Mouse (Mus musculus) heart, embryonic 13.5 days (tissue): ENCODE measurements at regions not wholly inside any gene's neighbourhood (a gene's known extent, or its start where the extent isn't known, plus 50 kb on each side); places are given as distances from the start of the nearest gene placed in this dataset.
A peak's percentile ranks its signal among the peaks of the same experiment; 100 is the strongest.

Source experiments
- ATAC-seq: fragments of 200-750 bp; cut with Nextera tagmentation; 2 replicates; pipeline ENCODE4 v1.8.0; 2017; ENCODE audit warnings: moderate TSS enrichment; ENCODE audit not compliant: insufficient number of reproducible peaks, low FRiP score, low TSS enrichment; ENCODE audit errors: extremely low read depth
- H3K27ac ChIP-seq: fragments of 300-500 bp; sonication (generic); replicated peaks from 2 replicates; pipeline ENCODE4 v1.5.1; 2015; ENCODE audit warnings: moderate library complexity, mild to moderate bottlenecking, inconsistent platforms
- H3K27me3 ChIP-seq: fragments of 300-500 bp; sonication (generic); replicated peaks from 2 replicates; pipeline ENCODE4 v1.6.1; 2015; ENCODE audit warnings: mild to moderate bottlenecking, inconsistent platforms
- H3K36me3 ChIP-seq: fragments of 300-500 bp; sonication (generic); 2 replicates; pipeline ENCODE4 v1.6.1; 2015; ENCODE audit warnings: mild to moderate bottlenecking, inconsistent platforms
- H3K4me1 ChIP-seq: fragments of 300-500 bp; sonication (generic); 2 replicates; pipeline ENCODE4 v1.6.1; 2015; ENCODE audit warnings: inconsistent platforms
- H3K4me2 ChIP-seq: fragments of 300-500 bp; sonication (generic); 2 replicates; pipeline ENCODE4 v1.6.1; 2015; ENCODE audit warnings: inconsistent platforms, mild to moderate bottlenecking, moderate library complexity
- H3K4me3 ChIP-seq: fragments of 300-500 bp; sonication (generic); 2 replicates; pipeline ENCODE4 v1.5.1; 2015; ENCODE audit warnings: moderate library complexity, mild to moderate bottlenecking, inconsistent platforms
- H3K9ac ChIP-seq: fragments of 300-500 bp; sonication (generic); 2 replicates; pipeline ENCODE4 v1.6.1; 2015; ENCODE audit warnings: inconsistent platforms, mild to moderate bottlenecking, moderate library complexity
- H3K9me3 ChIP-seq: fragments of 300-500 bp; sonication (generic); 2 replicates; pipeline ENCODE4 v1.6.1; 2016; ENCODE audit warnings: inconsistent platforms
- WGBS: fragments of 180-500 bp; shearing (Covaris S2); methylation state at CpG from one replicate; pipeline ENCODE4 v1.1.7; 2015; ENCODE audit warnings: mixed read lengths; 5-methylcytosine and 5-hydroxymethylcytosine counted together

DNA sequence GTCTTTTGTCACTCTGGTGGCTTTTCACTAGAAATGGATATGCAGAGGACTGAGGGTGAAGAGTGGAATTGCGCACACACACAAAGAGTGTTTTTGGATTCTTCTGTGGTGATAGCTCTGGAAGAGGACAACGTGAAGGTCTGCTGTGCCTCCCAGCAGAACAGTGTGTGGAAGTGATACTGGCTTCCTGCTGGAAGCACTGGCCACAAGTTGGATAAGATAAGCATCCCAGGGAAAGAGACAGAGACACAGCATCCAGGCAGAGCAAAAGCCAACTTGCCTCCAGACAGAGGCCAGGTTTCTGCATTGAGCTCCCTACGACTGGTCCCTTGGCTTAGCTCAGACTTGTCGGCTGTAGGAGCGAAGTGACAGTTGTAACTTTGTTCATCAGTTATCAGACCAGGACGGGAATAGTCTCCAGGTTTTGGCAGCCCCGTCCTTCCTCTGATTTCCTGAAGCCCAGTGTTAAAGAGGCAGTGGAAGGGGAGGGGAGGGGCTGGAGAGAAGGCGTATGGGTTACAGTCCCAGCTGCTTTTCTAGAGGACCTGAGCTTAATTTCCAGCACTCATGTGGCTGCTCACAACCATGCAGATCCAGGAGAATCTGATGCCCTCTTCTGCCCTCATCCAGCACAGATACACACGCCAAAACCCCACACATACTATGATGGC is 89.2 kb downstream of the Tmem170b start:
- Histone ChIP-seq H3K4me3 (no peak overlapping the region), H3K27me3 (no peaks in the 10 kb centered on the region), H3K27ac (peak overlapping the region; percentile 71), H3K9me3 (no peaks in the 10 kb centered on the region), H3K9ac (no peak overlapping the region), H3K4me2 (no peak overlapping the region), H3K36me3 (no peaks in the 10 kb centered on the region), H3K4me1 (peaks cover 23% of the 10 kb centered on the region)
- ATAC-seq: 0 out of 2 replicates have a peak, but pooled peaks have one; percentile 26
- WGBS: 20% methylated on average over 9 of the region's 9 CpGs

DNA sequence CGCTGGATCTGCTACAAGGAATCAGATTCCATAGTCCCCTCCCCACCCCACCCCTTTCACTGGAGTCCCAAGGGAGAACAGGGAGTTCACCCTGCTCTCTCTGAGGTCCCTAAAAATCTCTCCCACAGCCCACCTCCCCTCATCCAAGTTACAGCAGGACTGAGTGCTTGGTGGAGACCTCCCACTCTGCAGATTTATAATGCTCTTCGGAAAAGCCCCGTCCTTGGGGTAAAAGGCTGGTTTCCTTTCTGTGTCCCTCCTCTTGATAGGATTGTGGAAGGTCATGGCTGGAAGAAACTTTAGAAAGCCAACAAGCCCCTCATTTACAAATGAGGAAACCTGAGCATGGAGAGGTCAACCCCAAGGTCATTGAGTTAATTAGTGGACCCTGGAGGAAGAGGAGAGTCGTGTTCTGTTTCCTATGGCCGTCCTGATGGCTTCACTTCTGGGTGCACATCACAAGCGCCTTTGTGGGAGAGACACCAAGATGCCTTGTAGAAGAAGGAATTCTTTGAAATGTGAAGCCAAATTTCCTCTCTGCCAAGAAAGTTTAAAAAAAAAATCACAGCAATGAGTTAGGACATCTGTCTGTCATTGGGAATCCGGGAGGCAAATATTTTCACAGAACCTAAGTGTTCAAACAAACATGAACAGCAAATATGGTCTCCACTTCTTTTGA is 91.2 kb downstream of the Tmem170b start:
- Histone ChIP-seq H3K27me3 (no peaks in the 10 kb centered on the region), H3K9me3 (no peaks in the 10 kb centered on the region), H3K27ac (0 out of 2 replicates have a peak overlapping the region, but pooled peaks have one; percentile 2), H3K4me2 (no peak overlapping the region), H3K4me1 (peaks cover 31% of the 10 kb centered on the region), H3K9ac (no peak overlapping the region), H3K4me3 (no peak overlapping the region), H3K36me3 (no peaks in the 10 kb centered on the region)
- no peak for ATAC-seq
- WGBS: 72% methylated on average over 7 of the region's 7 CpGs

DNA sequence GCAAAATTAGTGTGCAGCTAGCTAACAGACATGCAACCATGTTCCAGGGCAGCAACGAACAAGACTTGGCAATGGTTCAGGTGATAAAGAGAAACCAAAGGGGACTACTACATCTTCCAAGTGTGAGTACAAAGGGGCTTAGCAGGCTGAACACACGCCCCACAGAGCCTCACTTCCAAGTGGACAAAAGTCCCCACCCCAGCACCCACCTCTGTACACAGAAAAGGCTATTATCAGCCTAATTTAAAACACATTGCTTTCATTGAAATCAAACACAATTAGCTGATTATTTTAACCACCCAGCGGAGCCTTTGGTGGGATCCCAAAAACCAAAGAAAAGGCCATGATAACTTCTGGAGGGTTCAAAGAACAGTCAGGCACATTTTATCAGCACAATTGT is 95.6 kb downstream of the Tmem170b start:
- H3K4me3 ChIP-seq: no peak overlapping the region
- no peak for ATAC-seq
- H3K9ac ChIP-seq: no peak overlapping the region
- no peaks in the 10 kb centered on the region for H3K36me3 ChIP-seq
- H3K4me1 ChIP-seq: peaks cover 47% of the 10 kb centered on the region
- WGBS: 35% methylated on average over 3 of the region's 3 CpGs
- H3K4me2 ChIP-seq: no peak overlapping the region
- no peak overlapping the region for H3K27ac ChIP-seq
- no peaks in the 10 kb centered on the region for H3K9me3 ChIP-seq
- H3K27me3 ChIP-seq: no peaks in the 10 kb centered on the region

DNA sequence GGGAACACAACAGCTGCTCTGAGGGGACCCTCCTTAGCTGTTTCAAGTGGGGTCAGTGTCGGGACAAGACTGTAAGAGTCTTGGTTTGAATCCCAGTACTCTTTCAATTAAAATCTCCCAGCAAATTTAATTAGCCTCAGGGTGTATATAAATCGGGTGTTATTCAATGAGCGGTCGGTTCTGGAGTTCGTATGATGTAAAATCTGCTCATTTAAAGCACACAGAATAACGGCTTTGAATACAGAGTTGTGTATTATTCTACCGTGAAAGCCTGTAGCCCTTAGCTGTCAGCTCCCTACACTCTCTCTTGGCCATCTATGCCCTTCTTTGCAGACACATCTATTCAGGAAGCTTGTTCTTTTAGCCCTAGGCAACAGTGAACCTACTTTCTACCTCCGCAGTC is 96.1 kb downstream of the Tmem170b start:
- H3K27me3 ChIP-seq: no peaks in the 10 kb centered on the region
- H3K9ac ChIP-seq: no peak overlapping the region
- WGBS: 82% methylated on average over 8 of the region's 8 CpGs
- H3K4me1 ChIP-seq: peaks cover 47% of the 10 kb centered on the region
- no peak for ATAC-seq
- H3K9me3 ChIP-seq: no peaks in the 10 kb centered on the region
- H3K4me2 ChIP-seq: no peak overlapping the region
- H3K4me3 ChIP-seq: no peak overlapping the region
- no peak overlapping the region for H3K27ac ChIP-seq
- no peaks in the 10 kb centered on the region for H3K36me3 ChIP-seq

DNA sequence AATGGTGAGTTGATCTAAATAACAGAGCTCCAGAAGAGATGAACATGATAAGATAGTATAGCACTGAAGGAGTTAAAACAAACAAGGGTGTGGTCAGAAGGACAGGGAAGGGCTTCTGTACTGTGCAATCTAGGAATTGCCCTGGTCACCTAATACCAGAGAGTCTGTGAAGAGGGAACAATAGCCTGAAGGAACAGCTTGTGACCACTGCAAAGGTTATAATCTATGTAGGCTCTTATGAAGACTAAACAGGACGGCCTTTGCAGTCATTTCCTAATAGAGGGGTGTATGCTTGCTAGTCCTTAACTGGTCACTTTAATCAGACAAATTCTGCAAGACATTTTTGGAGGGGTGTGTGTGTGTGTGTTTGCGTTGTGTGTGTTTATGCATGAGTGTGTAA is 97.5 kb downstream of the Tmem170b start:
- WGBS: 49% methylated on average over 2 of the region's 2 CpGs
- H3K36me3 ChIP-seq: no peaks in the 10 kb centered on the region
- ATAC-seq: no peak

DNA sequence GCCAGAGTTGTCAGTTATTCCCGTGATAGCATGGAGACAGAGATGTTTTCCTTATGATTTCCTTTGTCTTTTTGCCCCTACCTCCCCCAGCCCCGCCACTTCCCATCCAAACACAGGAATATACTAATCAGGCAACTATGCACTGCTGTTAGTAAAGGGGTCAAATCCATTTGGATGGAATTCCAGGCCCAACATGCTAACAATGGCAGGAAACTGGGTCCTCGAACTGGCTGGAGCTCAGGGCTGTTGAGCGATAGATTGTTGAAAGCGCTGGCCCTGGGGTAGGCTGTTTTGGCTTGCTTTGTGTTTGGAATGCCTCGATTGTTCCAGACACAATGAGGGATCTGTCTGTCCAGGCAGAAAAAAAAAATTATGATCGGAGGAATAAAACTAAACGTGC is 97.9 kb downstream of the Tmem170b start:
- H3K4me2 ChIP-seq: no peak overlapping the region
- H3K4me3 ChIP-seq: no peak overlapping the region
- H3K9me3 ChIP-seq: no peaks in the 10 kb centered on the region
- ATAC-seq: no peak
- no peaks in the 10 kb centered on the region for H3K36me3 ChIP-seq
- no peak overlapping the region for H3K9ac ChIP-seq
- peak overlapping the region; percentile 79 for H3K27ac ChIP-seq
- no peaks in the 10 kb centered on the region for H3K27me3 ChIP-seq
- peaks cover 63% of the 10 kb centered on the region for H3K4me1 ChIP-seq
- WGBS: 51% methylated on average over 8 of the region's 8 CpGs

More for the DNA sequence above, 97.5 kb downstream of the Tmem170b start:
- no peak overlapping the region for H3K4me2 ChIP-seq
- peak overlapping the region; percentile 13; the same call in 1 of the 2 replicates for H3K9ac ChIP-seq
- H3K27me3 ChIP-seq: no peaks in the 10 kb centered on the region
- no peak overlapping the region for H3K4me3 ChIP-seq
- H3K9me3 ChIP-seq: no peaks in the 10 kb centered on the region
- peak overlapping the region; percentile 79 for H3K27ac ChIP-seq
- peaks cover 59% of the 10 kb centered on the region for H3K4me1 ChIP-seq

DNA sequence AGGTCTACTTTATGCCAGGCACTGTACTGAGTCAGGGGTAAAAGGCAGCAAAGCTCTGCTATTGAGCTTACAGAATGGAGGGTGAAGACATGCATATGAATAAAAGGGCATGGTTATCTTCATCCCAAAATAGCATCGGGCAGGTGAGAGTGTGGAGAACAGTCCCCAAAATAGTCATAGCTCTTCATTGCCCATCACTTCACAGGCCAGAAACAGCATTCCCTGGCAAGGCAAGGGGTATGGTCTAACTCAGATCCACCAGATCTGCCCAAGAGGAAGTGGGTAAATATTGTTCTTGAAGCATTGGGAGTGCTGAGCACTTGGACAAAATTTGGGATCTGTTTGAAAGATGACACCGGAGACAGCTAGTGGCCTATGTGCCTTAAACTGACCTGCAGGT is 99.1 kb downstream of the Tmem170b start:
- no peaks in the 10 kb centered on the region for H3K36me3 ChIP-seq
- no peak for ATAC-seq
- H3K4me1 ChIP-seq: peaks cover 70% of the 10 kb centered on the region
- 69% methylated on average over 2 of the region's 2 CpGs for WGBS
- H3K9me3 ChIP-seq: no peaks in the 10 kb centered on the region
- peak overlapping the region; percentile 79 for H3K27ac ChIP-seq
- H3K9ac ChIP-seq: no peak overlapping the region
- H3K4me2 ChIP-seq: no peak overlapping the region
- no peak overlapping the region for H3K4me3 ChIP-seq
- H3K27me3 ChIP-seq: no peaks in the 10 kb centered on the region

DNA sequence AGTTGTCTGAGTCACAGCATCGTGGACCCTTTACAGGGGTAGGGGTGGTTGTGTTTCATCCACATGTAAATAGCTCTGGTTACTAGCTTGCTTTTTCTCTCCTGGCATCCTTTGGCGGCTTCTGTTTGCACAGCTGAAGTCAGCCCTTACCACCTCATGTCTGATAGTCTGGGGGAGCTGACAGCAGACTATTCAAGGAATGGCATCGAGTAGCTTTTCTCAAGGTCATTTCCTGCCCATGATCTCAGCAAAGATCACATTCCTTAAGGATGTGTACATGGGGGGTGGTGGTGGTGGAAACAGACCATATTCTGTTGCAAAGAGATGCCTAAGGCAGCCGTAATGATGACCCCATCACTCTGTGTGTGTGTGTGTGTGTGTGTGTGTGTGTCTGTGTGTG is 99.9 kb downstream of the Tmem170b start:
- Histone ChIP-seq H3K27ac (peak overlapping the region; percentile 79), H3K4me2 (no peak overlapping the region), H3K27me3 (no peaks in the 10 kb centered on the region), H3K9ac (no peak overlapping the region), H3K9me3 (no peaks in the 10 kb centered on the region), H3K4me1 (peaks cover 71% of the 10 kb centered on the region), H3K4me3 (no peak overlapping the region), H3K36me3 (no peaks in the 10 kb centered on the region)
- ATAC-seq: no peak
- 15% methylated on average over 4 of the region's 4 CpGs for WGBS

DNA sequence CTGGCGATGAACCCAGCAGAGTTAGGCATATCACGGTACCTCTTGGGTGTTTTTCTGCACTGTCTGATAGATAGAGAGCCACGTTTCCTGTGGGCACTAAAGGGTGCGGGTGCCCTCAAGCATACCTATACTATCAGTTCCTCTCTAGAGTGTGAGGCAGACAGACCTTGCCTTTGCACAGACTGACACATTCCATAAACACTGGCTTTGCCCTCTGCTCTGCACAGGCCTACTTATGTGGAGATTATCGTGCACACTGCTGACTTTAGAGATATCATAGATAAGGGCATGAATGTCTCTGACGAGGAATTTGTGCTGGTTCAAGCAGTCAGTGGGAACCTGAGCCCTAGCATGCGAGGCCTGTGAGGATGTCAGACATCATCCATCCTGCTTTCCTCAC is 102.1 kb downstream of the Tmem170b start:
- Histone ChIP-seq H3K4me2 (no peak overlapping the region), H3K27ac (peak overlapping the region; percentile 78), H3K9me3 (no peaks in the 10 kb centered on the region), H3K27me3 (no peaks in the 10 kb centered on the region), H3K4me1 (peaks cover 59% of the 10 kb centered on the region), H3K9ac (peak overlapping the region; percentile 44; the same call in 1 of the 2 replicates), H3K4me3 (no peak overlapping the region), H3K36me3 (no peaks in the 10 kb centered on the region)
- no peak for ATAC-seq
- WGBS: 18% methylated on average over 7 of the region's 7 CpGs

DNA sequence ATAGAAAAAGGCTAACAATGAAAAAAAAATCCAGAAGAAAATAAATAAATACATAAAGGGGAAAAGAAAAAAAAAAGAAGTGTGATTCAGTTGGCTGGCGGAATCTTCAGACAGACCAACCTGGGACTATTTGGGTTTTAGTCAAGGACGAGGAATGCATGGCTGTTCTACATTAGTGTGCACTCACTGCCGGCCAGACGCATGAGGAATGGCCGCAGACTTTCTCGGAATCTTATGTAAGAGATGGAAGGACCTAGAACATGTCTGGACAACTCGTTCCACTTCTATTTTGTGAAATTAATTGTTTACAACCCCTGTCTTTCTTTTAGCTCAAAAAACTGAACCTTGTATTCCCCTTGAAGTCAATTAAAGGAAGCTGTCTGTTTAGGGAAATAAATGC is 103.4 kb downstream of the Tmem170b start:
- Histone ChIP-seq H3K4me1 (peaks cover 47% of the 10 kb centered on the region), H3K36me3 (no peaks in the 10 kb centered on the region), H3K9me3 (no peaks in the 10 kb centered on the region), H3K4me2 (no peak overlapping the region), H3K27ac (no peak overlapping the region), H3K27me3 (no peaks in the 10 kb centered on the region), H3K4me3 (no peak overlapping the region), H3K9ac (no peak overlapping the region)
- no peak for ATAC-seq
- 60% methylated on average over 7 of the region's 7 CpGs for whole genome bisulfite sequencing

DNA sequence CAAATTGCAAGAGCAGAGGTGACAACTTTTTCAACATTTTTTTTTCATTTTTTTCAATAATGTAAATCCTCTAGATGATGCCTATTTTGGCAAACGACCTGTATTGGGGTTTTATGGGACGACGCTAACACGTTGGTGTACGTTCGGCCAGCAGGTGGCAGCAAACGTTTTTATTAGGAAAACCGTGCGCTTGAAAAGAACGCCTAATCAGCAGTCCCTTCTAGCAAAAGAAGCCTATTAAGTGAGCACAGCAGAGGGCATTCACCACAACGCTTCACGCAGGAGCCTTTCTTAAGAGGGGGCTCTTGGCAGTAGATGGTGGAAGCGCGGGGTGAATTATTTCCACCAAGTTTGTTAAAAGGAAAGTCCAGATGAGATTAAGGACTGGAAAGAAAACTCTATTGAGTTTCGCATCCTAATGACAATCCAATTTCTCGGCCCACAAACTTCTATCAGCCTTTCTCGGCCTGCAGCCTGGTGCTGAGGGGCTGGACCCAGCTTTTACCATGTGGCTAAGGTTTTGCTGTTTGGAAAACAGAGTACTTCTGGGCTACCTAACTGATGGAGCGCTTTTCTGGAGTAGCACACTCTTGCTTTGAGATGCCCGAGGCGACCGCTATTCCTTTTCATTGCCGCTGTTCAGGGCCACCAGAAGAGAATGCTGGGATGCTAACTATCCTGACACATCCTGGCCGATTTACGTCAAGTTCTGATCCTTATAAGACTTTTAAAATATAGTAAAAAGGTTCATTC is 103.9 kb downstream of the Tmem170b start:
- Histone ChIP-seq H3K36me3 (no peaks in the 10 kb centered on the region), H3K4me3 (no peak overlapping the region), H3K9ac (0 out of 2 replicates have a peak overlapping the region, but pooled peaks have one; percentile 26), H3K4me1 (peaks cover 42% of the 10 kb centered on the region), H3K27ac (no peak overlapping the region), H3K9me3 (no peaks in the 10 kb centered on the region), H3K4me2 (no peak overlapping the region), H3K27me3 (no peaks in the 10 kb centered on the region)
- peak; percentile 52; the same call in 1 of the 2 replicates for ATAC-seq
- WGBS: 34% methylated on average over 24 of the region's 24 CpGs
